ENCODE assay signal across 11 mouse cellular contexts in genomic region chr2:103480240-103480639, GRCm38 (mm10). TPM values are rescaled to one million over a fixed set of nuclear protein-coding genes. Genes with fewer than 3 reads are reported as not detected.
DNase-seq lines count a peak whose midpoint lies in the region; ATAC-seq lines count a peak whose summit lies in the region.
"Had no signal": no experiment of that assay in that cellular context is flagged by ENCODE, and none has a peak within 500 bp of the region (broad histone marks: within the 10 kb centered on the region; RNA-seq: fewer than 3 reads in every experiment).

No protein-coding gene starts in this region.

- no peak overlapping the region for H3K9ac ChIP-seq in heart, embryonic 12.5 days
- no peak overlapping the region for H3K9ac ChIP-seq in hindbrain, embryonic 14.5 days

- peaks cover 77% of the 10 kb centered on the region for H3K4me1 ChIP-seq in megakaryocyte, embryonic 14.5 days
- H3K4me1 ChIP-seq in heart, embryonic 12.5 days (replicated peaks): peaks cover 32% of the 10 kb centered on the region
- peaks cover 16% of the 10 kb centered on the region for H3K4me1 ChIP-seq in hindbrain, embryonic 14.5 days (replicated peaks; ENCODE audit: control insufficient read depth, insufficient read depth, low read length)

- peak; percentile 26 for DNase-seq in adrenal gland, adult 8-10 months
- no peak for DNase-seq in adrenal gland, postnatal 25 days
- peak; percentile 64 for DNase-seq in yolk sac, embryonic 10.5 days (ENCODE audit: low spot score)
- no peak for DNase-seq in hindbrain, embryonic 14.5 days (ENCODE audit: low spot score)
- no peak for DNase-seq in urinary bladder, postnatal 25 days (ENCODE audit: low spot score)
- DNase-seq: layer of hippocampus, adult 9-11 months; retina, postnatal 1 day had no signal

- no peaks in the 10 kb centered on the region for H3K27me3 ChIP-seq in megakaryocyte, embryonic 14.5 days (replicated peaks)
- H3K27me3 ChIP-seq in heart, embryonic 12.5 days (replicated peaks): no peaks in the 10 kb centered on the region
- H3K27me3 ChIP-seq in hindbrain, embryonic 14.5 days (ENCODE audit: control insufficient read depth, insufficient read depth, low read length): no peaks in the 10 kb centered on the region

- 77% methylated on average over 8 of the region's 8 CpGs for WGBS in heart, embryonic 12.5 days
- 92% methylated on average over 8 of the region's 8 CpGs for WGBS in hindbrain, embryonic 14.5 days

- H3K27ac ChIP-seq in heart, embryonic 12.5 days (ENCODE audit: poor library complexity, severe bottlenecking): no peak overlapping the region; the same call in 1 of the 2 replicates
- H3K27ac ChIP-seq in hindbrain, embryonic 14.5 days: no peak overlapping the region
- H3K27ac ChIP-seq: stomach, postnatal 0 days had no signal

- peaks cover 53% of the 10 kb centered on the region for H3K36me3 ChIP-seq in megakaryocyte, embryonic 14.5 days (replicated peaks; ENCODE audit: low read length)
- peaks cover 6% of the 10 kb centered on the region for H3K36me3 ChIP-seq in heart, embryonic 12.5 days
- H3K36me3 ChIP-seq in hindbrain, embryonic 14.5 days (replicated peaks; ENCODE audit: control insufficient read depth, insufficient read depth): peaks cover 6% of the 10 kb centered on the region; the same call in 1 of the 2 replicates

- no peaks in the 10 kb centered on the region for H3K9me3 ChIP-seq in megakaryocyte, embryonic 14.5 days
- no peaks in the 10 kb centered on the region for H3K9me3 ChIP-seq in heart, embryonic 12.5 days (replicated peaks)
- H3K9me3 ChIP-seq in hindbrain, embryonic 14.5 days (ENCODE audit: control insufficient read depth, low read length): no peaks in the 10 kb centered on the region

- no peak for ATAC-seq in megakaryocyte, adult 5-6 weeks (ENCODE audit: poor library complexity, severe bottlenecking)
- ATAC-seq in heart, embryonic 12.5 days (ENCODE audit: insufficient number of reproducible peaks, low FRiP score): peak; percentile 66
- no peak for ATAC-seq in hindbrain, embryonic 14.5 days (ENCODE audit: low FRiP score)

- peak overlapping the region; percentile 84 for H3K4me3 ChIP-seq in megakaryocyte, embryonic 14.5 days (replicated peaks)
- H3K4me3 ChIP-seq in heart, embryonic 12.5 days: no peak overlapping the region
- H3K4me3 ChIP-seq in hindbrain, embryonic 14.5 days (replicated peaks; ENCODE audit: low read length): no peak overlapping the region

- peak overlapping the region; percentile 3; the same call in 1 of the 2 replicates for H3K4me2 ChIP-seq in heart, embryonic 12.5 days
- H3K4me2 ChIP-seq in hindbrain, embryonic 14.5 days (replicated peaks): no peak overlapping the region

RNA-seq across cellular contexts. Expression of gene Cat, which starts 4.7 kb away (rescaled TPM):
- 100 to 1,000 TPM; 149 to 361 (median 282) TPM for total RNA-seq in adrenal gland, adult 8-10 months (2022)
- total RNA-seq in adrenal gland, postnatal 25 days (2021): 332 and 416 TPM in 2 replicates
- 42.4 and 46.3 TPM in 2 replicates for polyA plus RNA-seq in megakaryocyte, embryonic 14.5 days (2012; ENCODE audit: insufficient read depth, low replicate concordance)
- 114 and 125 TPM in 2 replicates for total RNA-seq in megakaryocyte, adult 5-6 weeks (2015)
- total RNA-seq in megakaryocyte, adult 5-6 weeks (2017): 42.0 and 45.3 TPM in 2 replicates
- 87.3 and 89.1 TPM in 2 replicates for polyA plus RNA-seq in heart, embryonic 12.5 days (2016; fragmentation: Nextera tagmentation; extraction: Ambion mirVana)
- polyA plus RNA-seq in hindbrain, embryonic 14.5 days (2014; fragmentation: Nextera tagmentation; extraction: Ambion mirVana): 102 and 107 TPM in 2 replicates

Comparison
In these comparisons a context has a peak if more than half of its experiments do, and no peak if none do; other contexts are left out.
1. DNase-seq: peak in adrenal gland, adult 8-10 months (single experiment) and yolk sac, embryonic 10.5 days (single experiment); none in adrenal gland, postnatal 25 days (single experiment), hindbrain, embryonic 14.5 days (single experiment) and urinary bladder, postnatal 25 days (single experiment).